Mouse (Mus musculus) liver, embryonic 14.5 days (tissue): ENCODE measurements around the gene Fshr. TPM values are rescaled to one million over a fixed set of nuclear protein-coding genes. Genes with fewer than 3 reads are reported as not detected.

Experiments
- ATAC-seq: fragments of 200-750 bp; cut with Nextera tagmentation; 2 replicates; pipeline ENCODE4 v1.8.0; 2017; ENCODE audit warnings: moderate number of reproducible peaks, mild to moderate bottlenecking, moderate library complexity; ENCODE audit not compliant: insufficient read depth
- DNase-seq, 3 experiments: peaks; one replicate each; pipeline ENCODE4 v3.0.0-alpha.2; 2012 to 2013; ENCODE audit warnings: low read depth in 3 of 3, low spot score in 3 of 3
- H3K27ac ChIP-seq: fragments of 300-500 bp; sonication (generic); 2 replicates; pipeline ENCODE4 v1.5.1; 2014; ENCODE audit warnings: moderate library complexity, mild to moderate bottlenecking, control low read depth, inconsistent platforms
- H3K27me3 ChIP-seq: fragments of 300-500 bp; sonication (generic); 2 replicates; pipeline ENCODE4 v1.6.1; 2014; ENCODE audit warnings: mild to moderate bottlenecking, low read length, moderate library complexity; ENCODE audit not compliant: control insufficient read depth, insufficient read depth
- H3K36me3 ChIP-seq: fragments of 300-500 bp; sonication (generic); replicated peaks from 2 replicates; pipeline ENCODE4 v1.6.1; 2014; ENCODE audit warnings: low read depth; ENCODE audit not compliant: control insufficient read depth, insufficient read depth
- H3K4me1 ChIP-seq, 2 experiments: fragments of 200-500 bp in 1 of 2; fragments of 300-500 bp in 1 of 2; sonication (generic) in 1 of 2; replicated peaks; 2 replicates each; pipeline ENCODE4 v1.6.1; 2012 to 2014; ENCODE audit warnings: antibody characterized with exemption in 1 of 2, inconsistent platforms in 1 of 2, low read length in 1 of 2; ENCODE audit not compliant: control insufficient read depth in 2 of 2, insufficient read depth in 2 of 2
- H3K4me2 ChIP-seq: fragments of 300-500 bp; sonication (generic); 2 replicates; pipeline ENCODE4 v1.6.1; 2014; ENCODE audit warnings: low read depth, mild to moderate bottlenecking, control low read depth, moderate library complexity
- H3K4me3 ChIP-seq, 2 experiments: fragments of 200-500 bp in 1 of 2; fragments of 300-500 bp in 1 of 2; sonication (generic) in 1 of 2; 2 replicates each; pipeline ENCODE4 v1.5.1; 2012 to 2014; ENCODE audit warnings: low read depth in 2 of 2, low read length in 2 of 2, mild to moderate bottlenecking in 2 of 2, control low read depth in 1 of 2, inconsistent platforms in 1 of 2, moderate library complexity in 1 of 2; ENCODE audit not compliant: insufficient read depth in 1 of 2
- H3K9ac ChIP-seq: fragments of 300-500 bp; sonication (generic); replicated peaks from 2 replicates; pipeline ENCODE4 v1.6.1; 2014; ENCODE audit warnings: mild to moderate bottlenecking, control low read depth, moderate library complexity
- H3K9me3 ChIP-seq: fragments of 300-500 bp; sonication (generic); 2 replicates; pipeline ENCODE4 v1.6.1; 2016; ENCODE audit warnings: low read length, mixed read lengths; ENCODE audit not compliant: control insufficient read depth
- CTCF ChIP-seq: IDR thresholded peaks from 2 replicates; pipeline ENCODE4 v1.5.1; 2016; ENCODE audit warnings: antibody characterized with exemption, low read depth, control low read depth
- EP300 ChIP-seq: IDR thresholded peaks from 2 replicates; pipeline ENCODE4 v1.6.1; 2016; ENCODE audit warnings: antibody characterized with exemption, low read depth
- WGBS: fragments of 180-500 bp; shearing (Covaris S2); extraction: QIAGEN DNeasy Blood & Tissue Kit; methylation state at CpG from one replicate; pipeline ENCODE4 v1.1.7; 2014; ENCODE audit not compliant: insufficient replicate concordance; 5-methylcytosine and 5-hydroxymethylcytosine counted together
- polyA plus RNA-seq, 2 experiments: library from polyadenylated mRNA; depleted of rRNA in 1 of 2; stranded (reverse) in 1 of 2; unstranded in 1 of 2; fragments of >200 nt; fragmentation: Nextera tagmentation in 1 of 2; extraction: Ambion mirVana in 1 of 2; gene quantifications; 2 replicates each; pipeline versions ENCODE4 v1.2.1 to v1.2.3; 2012 to 2014

Gene Fshr
- polyA plus RNA-seq, 2 experiments = not detected

DNA sequence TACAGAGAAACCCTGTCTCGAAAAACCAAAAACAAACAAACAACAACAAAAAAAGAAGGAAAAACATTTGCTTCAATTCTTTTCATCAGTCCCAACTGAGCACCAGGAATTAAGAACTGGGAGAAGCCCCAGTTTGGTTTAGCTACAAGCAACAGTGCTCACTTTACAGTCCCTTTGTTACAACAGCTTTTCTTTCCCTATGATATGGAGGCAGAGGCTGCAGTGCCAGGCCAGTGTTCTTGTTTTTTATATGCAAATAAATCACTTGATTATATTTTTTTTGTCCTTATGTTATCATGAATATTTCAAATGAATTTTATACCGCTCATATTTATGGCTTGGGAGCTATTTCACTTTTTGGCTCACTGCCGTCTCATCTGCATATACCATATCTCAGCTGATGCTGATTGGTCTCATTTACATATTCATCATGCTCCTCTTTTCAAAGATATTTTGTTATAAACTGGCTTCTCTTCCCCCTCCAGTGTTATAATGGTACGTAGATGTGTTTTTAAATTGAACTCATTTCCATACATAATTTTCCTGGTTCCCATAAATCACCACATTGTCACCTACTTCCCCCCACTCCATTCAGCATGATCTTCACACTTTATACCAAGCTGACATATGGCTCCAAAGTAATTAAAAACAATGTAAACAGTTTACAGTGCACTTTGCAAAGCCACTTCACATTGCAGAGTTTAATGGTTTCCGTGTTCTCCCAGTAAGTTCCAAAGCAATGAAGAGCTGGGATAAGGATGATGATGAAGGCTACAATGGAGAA, 110.6 kb downstream of the Fshr start:
- Histone ChIP-seq H3K4me3 (no peak overlapping the region), H3K27ac (no peak overlapping the region), H3K36me3 (no peaks in the 10 kb centered on the region), H3K9me3 (no peaks in the 10 kb centered on the region), H3K4me2 (no peak overlapping the region), H3K27me3 (no peaks in the 10 kb centered on the region), H3K4me1 (no peaks in the 10 kb centered on the region), H3K9ac (no peak overlapping the region)
- DNase-seq (no peak), ATAC-seq (no peak)
- WGBS = 60% methylated on average over 5 of the region's 5 CpGs
- TF ChIP-seq EP300 (no peak), CTCF (no peak)

- H3K36me3 ChIP-seq = no peaks in the 10 kb centered on the region
- H3K4me1 ChIP-seq = no peaks in the 10 kb centered on the region
- H3K9ac ChIP-seq = no peak overlapping the region
- TF ChIP-seq EP300 (no peak), CTCF (no peak)
- 29% methylated on average over 2 of the region's 2 CpGs for WGBS
- no peak for ATAC-seq
- H3K27me3 ChIP-seq = no peaks in the 10 kb centered on the region
- H3K9me3 ChIP-seq = no peaks in the 10 kb centered on the region
- no peak overlapping the region for H3K4me3 ChIP-seq
- DNase-seq = no peak
- H3K4me2 ChIP-seq = no peak overlapping the region
- no peak overlapping the region for H3K27ac ChIP-seq
Measured at GRCm38 (mm10) chr17:89082897-89083296, 117.6 kb downstream of the Fshr start.

DNA sequence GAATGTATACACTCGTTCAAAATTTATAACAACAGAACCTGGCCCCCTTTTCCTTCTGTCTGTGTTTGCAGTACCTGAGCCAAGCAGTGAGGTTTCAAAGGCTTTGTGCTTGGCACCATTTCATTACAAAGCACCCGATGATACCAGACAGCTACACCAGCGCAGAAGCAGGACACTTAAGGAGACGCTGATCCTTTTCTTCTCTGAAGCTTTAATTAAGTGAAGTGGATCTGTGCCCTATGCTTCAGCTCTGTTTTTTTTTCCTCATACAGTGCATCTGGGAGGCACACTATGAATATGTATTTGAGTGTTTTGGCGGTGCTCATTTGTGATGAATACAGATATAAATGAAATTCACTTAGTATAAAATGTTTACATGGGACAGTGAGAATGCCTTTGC, 120.8 kb downstream of the Fshr start:
- Histone ChIP-seq H3K4me2 (no peak overlapping the region), H3K9me3 (no peaks in the 10 kb centered on the region), H3K36me3 (no peaks in the 10 kb centered on the region), H3K4me1 (no peaks in the 10 kb centered on the region), H3K27me3 (no peaks in the 10 kb centered on the region), H3K27ac (no peak overlapping the region), H3K9ac (no peak overlapping the region), H3K4me3 (no peak overlapping the region)
- DNase-seq (no peak), ATAC-seq (no peak)
- TF ChIP-seq CTCF = no peak
- no peak for TF ChIP-seq EP300
- WGBS = 64% methylated on average over 5 of the region's 5 CpGs

DNA sequence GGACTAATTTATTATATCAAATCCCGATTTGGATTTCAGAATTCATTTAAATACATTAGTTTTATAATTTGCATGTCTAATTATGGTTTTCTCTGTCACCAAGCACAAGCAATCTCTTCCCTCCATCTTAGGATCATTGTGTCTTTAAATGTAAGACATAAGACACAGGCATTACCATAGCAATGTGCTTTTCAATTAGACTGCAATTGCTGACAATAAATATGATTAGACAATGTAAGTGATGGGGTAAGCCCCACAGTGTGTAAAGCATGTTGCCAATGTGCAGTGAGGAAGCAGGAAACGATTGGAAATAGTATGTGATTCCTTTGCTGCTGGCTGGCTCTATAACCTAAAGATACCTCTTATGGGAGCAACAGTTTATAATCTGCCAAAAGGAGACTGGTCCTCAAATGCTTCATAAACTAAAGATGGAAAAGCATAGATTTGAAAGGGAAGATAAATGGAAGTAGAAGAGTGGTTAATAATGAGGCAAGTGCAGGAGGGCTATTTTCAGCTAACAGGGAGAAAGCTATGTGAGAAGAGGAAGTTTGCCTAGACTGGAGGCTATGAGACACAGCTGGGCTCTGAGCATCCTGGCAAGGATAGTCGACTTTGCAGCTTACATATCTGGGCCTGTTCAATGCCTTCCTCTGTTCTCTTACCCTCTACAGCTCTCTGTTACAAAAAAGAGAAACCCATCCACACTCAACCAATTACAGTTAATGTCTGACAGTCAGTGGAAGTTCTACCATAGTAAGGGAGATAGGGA, 136.0 kb downstream of the Fshr start:
- Histone ChIP-seq H3K9ac (no peak overlapping the region), H3K4me2 (no peak overlapping the region), H3K36me3 (no peaks in the 10 kb centered on the region), H3K27ac (no peak overlapping the region), H3K4me3 (no peak overlapping the region), H3K4me1 (no peaks in the 10 kb centered on the region), H3K27me3 (no peaks in the 10 kb centered on the region), H3K9me3 (no peaks in the 10 kb centered on the region)
- WGBS = 31% methylated on average over 3 of the region's 3 CpGs
- ATAC-seq (no peak), DNase-seq (no peak)
- TF ChIP-seq CTCF (no peak), EP300 (no peak)

DNA sequence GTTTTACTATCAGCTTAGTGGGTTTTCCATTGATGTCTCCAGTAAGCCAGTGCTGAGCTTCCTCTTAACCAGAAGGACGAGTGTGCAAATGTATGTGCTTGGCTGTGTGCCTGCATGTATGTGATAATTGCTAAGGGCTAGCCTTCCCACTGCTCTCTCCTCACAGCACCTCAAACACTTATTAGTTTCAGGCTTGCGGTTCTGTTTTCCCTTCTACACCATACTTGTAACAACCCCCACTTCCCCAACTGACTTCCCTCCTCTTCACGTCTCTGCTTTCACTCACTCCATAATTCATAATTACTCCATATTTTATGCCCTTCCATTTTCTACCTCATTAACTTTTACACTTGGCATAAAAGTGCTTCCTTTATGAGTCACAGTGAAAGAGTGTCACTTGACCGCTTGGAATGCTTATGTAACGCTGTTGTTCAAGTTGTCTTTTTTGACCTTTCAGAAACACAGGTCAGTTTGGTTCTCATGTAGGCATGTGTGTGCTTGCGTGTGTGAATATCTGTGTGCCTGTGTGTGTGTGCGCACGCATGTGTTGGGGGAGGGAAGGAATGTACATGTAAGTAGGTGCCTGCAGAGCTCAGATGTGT, 138.0 kb downstream of the Fshr start:
- TF ChIP-seq CTCF (no peak), EP300 (no peak)
- Histone ChIP-seq H3K4me1 (no peaks in the 10 kb centered on the region), H3K4me2 (no peak overlapping the region), H3K4me3 (no peak overlapping the region), H3K9ac (no peak overlapping the region), H3K27ac (no peak overlapping the region), H3K27me3 (no peaks in the 10 kb centered on the region), H3K36me3 (no peaks in the 10 kb centered on the region), H3K9me3 (no peaks in the 10 kb centered on the region)
- WGBS = 60% methylated on average over 8 of the region's 8 CpGs
- no peak for ATAC-seq
- no peak for DNase-seq
